Mouse (Mus musculus) kidney, adult 9 months (tissue): ENCODE data around the gene Cd247.

Source experiments
- DNase-seq: peaks from one replicate; pipeline ENCODE4 v3.0.0; 2022

Gene Cd247

GRCm38 (mm10) chr1:165779954-165780585 lies 8.4 kb upstream of the Cd247 start:
- DNase-seq: no peak

- peak; percentile 63 for DNase-seq
Measured at GRCm38 (mm10) chr1:165780586-165781111, 7.8 kb upstream of the Cd247 start.

- DNase-seq: no peak
Measured at GRCm38 (mm10) chr1:165781426-165781825, 7.1 kb upstream of the Cd247 start.

- DNase-seq: no peak
Measured at GRCm38 (mm10) chr1:165781911-165782310, 6.6 kb upstream of the Cd247 start.

- DNase-seq: no peak
Measured at GRCm38 (mm10) chr1:165786296-165786695, 2.2 kb upstream of the Cd247 start.

GRCm38 (mm10) chr1:165789066-165789660 lies 682 bp downstream of the Cd247 start:
- no peak for DNase-seq

GRCm38 (mm10) chr1:165789963-165790362 lies 1.5 kb downstream of the Cd247 start:
- DNase-seq: no peak

GRCm38 (mm10) chr1:165790461-165791210 lies 2.2 kb downstream of the Cd247 start:
- no peak for DNase-seq

GRCm38 (mm10) chr1:165791411-165791810 lies 2.9 kb downstream of the Cd247 start:
- DNase-seq: no peak

GRCm38 (mm10) chr1:165801709-165802310 lies 13.3 kb downstream of the Cd247 start:
- DNase-seq: no peak

- no peak for DNase-seq
Measured at GRCm38 (mm10) chr1:165803107-165803506, 14.6 kb downstream of the Cd247 start.

- no peak for DNase-seq
Measured at GRCm38 (mm10) chr1:165804133-165804532, 15.7 kb downstream of the Cd247 start.

GRCm38 (mm10) chr1:165810633-165811032 lies 22.2 kb downstream of the Cd247 start:
- DNase-seq: no peak

GRCm38 (mm10) chr1:165811170-165811569 lies 22.7 kb downstream of the Cd247 start:
- no peak for DNase-seq

GRCm38 (mm10) chr1:165812775-165813174 lies 24.3 kb downstream of the Cd247 start:
- DNase-seq: no peak

GRCm38 (mm10) chr1:165814116-165814515 lies 25.6 kb downstream of the Cd247 start:
- no peak for DNase-seq

- DNase-seq: no peak
Measured at GRCm38 (mm10) chr1:165814521-165815278, 26.2 kb downstream of the Cd247 start.

- no peak for DNase-seq
Measured at GRCm38 (mm10) chr1:165816391-165816790, 27.9 kb downstream of the Cd247 start.

GRCm38 (mm10) chr1:165817264-165817663 lies 28.8 kb downstream of the Cd247 start:
- no peak for DNase-seq

GRCm38 (mm10) chr1:165818145-165818860 lies 29.8 kb downstream of the Cd247 start:
- no peak for DNase-seq

GRCm38 (mm10) chr1:165819147-165819546 lies 30.7 kb downstream of the Cd247 start:
- DNase-seq: no peak

GRCm38 (mm10) chr1:165822031-165822430 lies 33.5 kb downstream of the Cd247 start:
- no peak for DNase-seq
